Mouse (Mus musculus) right cerebral cortex, postnatal 36 days (tissue): ENCODE measurements around the gene Epha3.

ENCODE experiments used
- DNase-seq, 2 experiments: peaks; one replicate each; pipeline ENCODE4 v3.0.0; 2022; ENCODE audit warnings: low spot score in 2 of 2, mixed read lengths in 1 of 2

The Epha3 gene

GRCm38 (mm10) chr16:63783544-63783943 is 80.4 kb downstream of the Epha3 start:
- no peak for DNase-seq

DNA sequence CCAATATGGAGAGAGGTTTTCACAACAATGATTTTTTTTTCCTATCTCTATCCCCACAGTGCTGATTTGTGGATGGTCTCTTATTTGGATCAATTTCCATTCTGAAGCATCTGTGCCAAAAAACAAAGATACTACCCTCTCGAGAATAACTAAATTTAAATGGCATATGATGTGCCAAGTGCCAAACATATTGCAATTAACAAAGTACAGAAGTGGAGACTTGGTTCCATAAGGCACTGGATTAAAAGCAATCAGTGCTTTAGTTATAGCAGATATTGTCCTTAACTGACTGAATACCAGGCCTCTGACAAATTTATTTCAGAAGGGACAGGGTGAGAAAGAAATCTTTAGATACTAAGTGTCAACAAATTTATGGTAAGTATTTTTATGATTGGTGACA is 81.9 kb downstream of the Epha3 start:
- DNase-seq = no peak

DNA sequence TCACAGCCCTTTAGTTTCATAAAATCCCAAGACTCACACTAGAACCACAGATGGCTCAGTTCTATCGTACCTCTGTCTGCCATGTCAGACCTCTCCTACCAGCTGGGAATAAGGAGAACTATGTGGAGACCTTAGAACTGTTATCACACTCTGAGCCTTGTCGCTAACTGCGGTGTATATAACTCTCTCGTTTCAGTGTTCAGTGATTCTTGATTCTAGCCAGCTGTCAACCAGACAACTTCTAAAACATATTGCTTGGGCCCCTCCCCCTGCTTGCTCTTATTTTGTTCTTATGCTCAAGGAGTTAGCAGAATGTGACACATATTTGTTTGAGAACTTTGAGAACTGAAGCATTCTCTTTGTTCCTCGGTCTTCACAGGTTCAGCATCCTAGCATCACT is 83.8 kb downstream of the Epha3 start:
- no peak for DNase-seq

GRCm38 (mm10) chr16:63777811-63778210 is 86.2 kb downstream of the Epha3 start:
- DNase-seq = no peak

DNA sequence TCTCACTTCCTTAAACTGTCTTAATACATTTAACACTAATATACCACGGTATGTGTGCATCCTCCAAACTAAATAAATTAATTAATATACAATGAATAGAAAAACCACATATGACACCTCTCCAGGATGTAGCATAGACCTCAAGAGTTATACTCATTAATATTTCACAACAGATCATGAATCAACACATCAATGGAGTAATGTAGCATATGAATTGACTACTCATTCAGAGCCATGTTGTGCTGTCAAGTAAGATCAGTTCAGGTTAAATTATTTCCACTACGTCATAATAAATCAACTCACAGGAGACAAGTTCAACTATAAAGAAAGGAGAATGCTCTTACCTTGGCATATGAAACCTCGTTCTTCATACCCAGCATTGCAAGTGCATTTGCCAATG is 91.4 kb downstream of the Epha3 start:
- no peak for DNase-seq

GRCm38 (mm10) chr16:63767589-63767988 is 96.4 kb downstream of the Epha3 start:
- no peak for DNase-seq

DNA sequence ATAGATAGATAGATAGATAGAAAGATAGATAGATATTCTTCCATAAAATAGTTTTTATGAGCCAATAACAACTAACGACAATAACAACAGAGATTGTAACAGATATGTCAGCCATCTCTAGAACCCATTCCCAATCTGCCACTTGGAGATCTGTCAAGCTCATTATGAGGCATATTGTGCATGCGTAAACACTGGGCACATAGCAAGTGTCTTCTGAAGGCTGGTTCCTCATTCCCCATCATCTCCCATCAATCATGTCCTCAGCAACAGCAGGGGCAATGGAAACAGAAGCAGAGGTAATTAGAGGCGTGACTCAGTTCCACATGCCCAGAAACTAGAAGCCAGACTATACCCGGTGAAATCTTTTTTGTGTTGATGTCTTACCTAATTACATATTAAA is 102.8 kb downstream of the Epha3 start:
- no peak for DNase-seq

GRCm38 (mm10) chr16:63760112-63760511 is 103.9 kb downstream of the Epha3 start:
- DNase-seq = no peak

- DNase-seq = no peak
Observed at GRCm38 (mm10) chr16:63753052-63753451, 110.9 kb downstream of the Epha3 start.

DNA sequence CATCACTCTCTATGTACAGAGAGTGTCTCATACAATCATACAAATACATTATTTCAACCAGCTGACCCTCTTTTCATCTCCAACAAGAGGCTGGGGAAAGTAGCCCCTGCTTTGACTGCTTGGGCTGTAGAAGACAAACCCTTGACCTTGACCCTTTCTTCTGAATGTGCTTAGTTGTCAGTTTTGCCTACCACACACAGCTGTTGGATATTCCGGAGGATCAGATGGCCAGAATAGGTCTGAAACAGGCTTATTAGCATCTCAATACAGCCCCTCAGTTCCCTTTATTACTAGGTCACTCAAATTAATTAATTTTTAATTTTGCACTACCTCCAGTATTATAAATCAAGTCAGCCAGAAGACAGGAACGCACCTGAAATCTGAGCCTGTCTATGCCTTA is 116.2 kb downstream of the Epha3 start:
- DNase-seq = no peak

GRCm38 (mm10) chr16:63745465-63745864 is 118.5 kb downstream of the Epha3 start:
- no peak for DNase-seq

DNA sequence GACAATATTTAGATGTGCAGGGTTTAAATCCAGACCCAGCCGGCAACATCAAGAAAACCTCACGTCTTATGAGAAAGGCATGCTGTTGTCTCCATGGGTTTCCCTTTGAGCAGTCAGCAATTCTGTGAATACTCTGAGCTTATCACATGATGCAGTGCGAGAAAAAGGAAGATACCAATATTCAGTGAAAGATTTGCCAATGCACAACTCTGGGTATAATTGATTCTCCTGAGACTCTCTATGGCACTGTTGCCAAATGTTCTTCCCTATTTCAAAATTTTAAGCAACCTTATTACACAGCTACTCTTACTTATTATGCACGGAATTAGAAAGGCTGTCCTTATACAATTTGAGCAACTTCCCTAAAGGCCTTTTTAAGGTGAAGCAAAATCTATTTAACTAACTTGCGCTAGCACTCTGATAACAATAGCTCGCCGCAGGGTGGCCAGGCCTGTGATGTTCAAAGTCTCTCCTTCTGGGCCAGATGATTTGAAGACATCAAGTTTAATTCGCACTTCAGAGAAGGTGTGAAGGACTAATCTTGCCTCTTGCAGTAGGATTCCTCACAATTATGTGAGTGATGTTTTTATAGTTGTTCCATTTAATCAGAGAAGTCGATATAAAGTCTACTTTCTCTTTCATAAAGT is 120.6 kb downstream of the Epha3 start:
- DNase-seq = no peak

- no peak for DNase-seq
Observed at GRCm38 (mm10) chr16:63719235-63719634, 144.7 kb downstream of the Epha3 start.

DNA sequence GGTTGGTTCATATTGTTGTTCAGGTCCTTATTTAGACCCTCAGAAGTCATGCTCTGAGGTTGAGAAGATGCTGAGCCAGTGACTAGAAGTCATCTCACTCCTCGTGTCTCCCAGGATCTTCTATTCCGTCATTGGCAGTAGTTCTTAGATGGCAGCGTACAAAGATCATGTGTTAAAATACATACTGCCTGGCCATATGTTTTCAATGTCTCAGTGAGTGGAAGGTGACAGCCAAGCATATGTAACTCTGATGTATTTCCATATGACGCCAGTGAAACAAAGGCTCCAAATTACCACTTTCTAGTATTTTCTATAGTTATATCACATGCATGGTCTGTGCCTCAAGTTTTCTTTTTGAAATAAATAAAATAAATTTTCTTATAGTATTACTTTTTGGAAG is 146.7 kb downstream of the Epha3 start:
- no peak for DNase-seq

GRCm38 (mm10) chr16:63706912-63707868 is 156.8 kb downstream of the Epha3 start:
- no peak for DNase-seq

GRCm38 (mm10) chr16:63689371-63689770 is 174.6 kb downstream of the Epha3 start:
- no peak for DNase-seq

DNA sequence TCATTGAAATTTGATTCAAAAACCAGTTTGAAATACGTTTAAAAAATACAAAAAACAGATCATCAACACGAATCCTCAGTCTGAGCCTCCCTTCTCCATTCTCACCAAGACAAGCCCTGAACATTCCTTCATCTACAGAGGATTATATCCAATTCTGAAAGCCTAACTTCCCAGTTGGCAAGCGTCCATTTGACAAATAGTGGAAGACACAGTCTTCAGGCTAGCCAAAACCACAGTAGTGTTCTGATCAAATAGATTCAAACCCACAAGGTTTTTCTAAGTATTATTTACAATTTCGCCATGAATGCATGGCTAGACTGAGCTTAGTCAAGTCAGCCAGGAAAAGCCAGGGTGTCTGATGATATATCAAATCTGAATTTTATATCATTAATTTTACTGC is 179.8 kb downstream of the Epha3 start:
- no peak for DNase-seq

GRCm38 (mm10) chr16:63674426-63674825 is 189.5 kb downstream of the Epha3 start:
- DNase-seq = no peak

- DNase-seq = peak; percentile 5 to 18
Observed at GRCm38 (mm10) chr16:63673236-63673840, 190.6 kb downstream of the Epha3 start.

DNA sequence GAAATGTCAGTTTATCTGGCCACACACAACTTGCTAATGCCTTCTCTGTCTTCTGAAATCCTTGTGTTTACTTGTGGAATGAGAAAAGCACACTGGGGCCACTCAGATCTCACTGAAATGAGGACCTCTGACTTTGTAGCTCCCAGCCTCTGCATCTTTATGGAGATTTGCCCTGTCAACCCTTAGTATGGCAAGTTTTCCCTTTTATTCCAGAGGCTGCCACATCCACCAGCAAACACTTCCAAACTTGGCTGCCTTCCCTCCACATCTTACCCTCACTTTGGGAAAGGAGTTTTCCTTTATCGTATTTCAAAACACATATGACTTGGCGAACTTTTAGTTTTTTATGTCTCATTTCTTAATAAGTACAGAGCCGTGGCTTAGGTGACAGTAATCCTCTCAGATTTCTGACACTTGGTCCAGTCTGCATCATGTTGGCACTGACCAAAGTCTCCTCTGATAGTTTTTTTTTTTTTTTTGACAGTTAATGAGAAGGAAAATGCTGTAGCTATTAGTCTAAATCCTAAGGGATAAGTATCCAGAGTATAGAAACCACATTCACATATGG is 198.0 kb downstream of the Epha3 start:
- DNase-seq = no peak

GRCm38 (mm10) chr16:63658302-63658974 is 205.5 kb downstream of the Epha3 start:
- DNase-seq = no peak

DNA sequence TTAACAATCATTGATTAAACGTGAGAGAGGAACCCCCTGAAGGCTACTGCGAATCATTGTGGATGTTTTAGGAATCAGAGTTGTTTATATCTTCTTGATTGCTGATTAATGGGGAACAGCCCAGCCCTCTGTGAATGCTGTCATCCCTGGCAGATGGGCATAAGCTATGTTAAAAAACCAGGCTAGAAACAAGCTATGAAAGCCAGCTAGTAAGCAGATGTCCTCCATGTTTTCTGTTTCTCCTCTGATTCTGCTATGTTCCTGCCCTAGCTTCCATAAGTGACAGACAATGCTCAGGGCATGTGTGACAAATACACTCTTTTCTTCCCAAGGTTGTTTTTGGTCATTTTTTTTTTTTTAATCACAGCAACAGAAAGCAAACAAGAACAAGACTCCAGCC is 206.2 kb downstream of the Epha3 start:
- no peak for DNase-seq
